Mouse (Mus musculus) layer of hippocampus, adult 11-12 months (tissue): ENCODE measurements at regions not wholly inside any gene's neighbourhood (a gene's known extent, or its start where the extent isn't known, plus 50 kb on each side); places are given as distances from the start of the nearest gene placed in this dataset.
A peak's percentile ranks its signal among the peaks of the same experiment; 100 is the strongest.
"Not testable (repeated sequence)": the region's sequence is repeated elsewhere in the genome, so short reads cannot be mapped to it uniquely, and the experiment has no call there.

ENCODE experiments used
- DNase-seq: peaks from one replicate; pipeline ENCODE4 v3.0.0; 2022; ENCODE audit warnings: low spot score

GRCm38 (mm10) chr3:8310379-8311128, 1299.3 kb downstream of the Zfp704 start:
- DNase-seq: peak; percentile 5

- no peak for DNase-seq
Observed at GRCm38 (mm10) chr3:8307296-8307695, 1302.6 kb downstream of the Zfp704 start.

- no peak for DNase-seq
Observed at GRCm38 (mm10) chr3:8304784-8305183, 1305.1 kb downstream of the Zfp704 start.

DNA sequence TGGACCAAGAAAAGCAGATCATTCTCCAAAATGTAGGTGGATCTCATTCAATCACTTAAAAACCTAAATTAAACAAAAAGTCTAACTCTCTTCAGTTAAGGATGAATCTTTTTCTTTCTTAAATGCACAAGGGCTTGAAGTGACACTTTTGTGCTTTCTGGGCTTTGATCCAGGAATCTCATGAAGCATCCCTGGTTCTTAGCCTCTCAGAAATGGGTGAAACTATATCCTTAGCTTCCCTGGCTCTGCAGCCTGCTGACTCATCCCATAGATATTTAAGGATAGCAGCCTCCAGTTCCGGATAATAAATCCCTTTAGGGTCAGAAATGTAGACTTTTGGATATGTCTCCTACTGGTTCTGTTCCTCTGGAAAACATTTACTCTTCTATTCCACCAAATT, 1316.8 kb downstream of the Zfp704 start:
- DNase-seq: no peak

- DNase-seq: no peak
Observed at GRCm38 (mm10) chr3:8289558-8289957, 1320.3 kb downstream of the Zfp704 start.

- no peak for DNase-seq
Observed at GRCm38 (mm10) chr3:8288437-8288836, 1321.4 kb downstream of the Zfp704 start.

GRCm38 (mm10) chr3:8284655-8285428, 1325.0 kb downstream of the Zfp704 start:
- DNase-seq: no peak

DNA sequence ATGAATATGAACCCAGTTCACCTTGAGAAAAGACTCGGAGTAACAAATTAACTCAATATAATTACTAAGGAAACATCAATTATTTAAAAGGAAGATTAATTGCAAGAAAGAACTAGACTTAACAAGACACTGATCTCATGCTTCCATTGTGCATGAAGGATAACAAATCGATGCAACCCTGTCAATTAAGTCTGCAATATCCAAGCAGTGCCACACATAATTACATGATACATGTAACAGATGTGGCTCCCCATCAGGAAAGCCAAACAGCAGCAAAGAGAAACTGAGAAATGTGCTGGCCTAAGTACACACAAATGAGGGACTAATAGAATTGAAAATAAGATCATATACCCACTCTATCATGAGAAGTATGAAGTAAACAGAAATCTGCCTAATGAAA, 1327.5 kb downstream of the Zfp704 start:
- DNase-seq: no peak

- DNase-seq: no peak
Observed at GRCm38 (mm10) chr3:8276661-8277060, 1333.2 kb downstream of the Zfp704 start.

- DNase-seq: no peak
Observed at GRCm38 (mm10) chr3:8270935-8271298, 1339.0 kb downstream of the Zfp704 start.

GRCm38 (mm10) chr3:8270009-8270934, 1339.6 kb downstream of the Zfp704 start:
- DNase-seq: no peak

- no peak for DNase-seq
Observed at GRCm38 (mm10) chr3:8265783-8266182, 1344.1 kb downstream of the Zfp704 start.

GRCm38 (mm10) chr3:8264366-8265033, 1345.4 kb downstream of the Zfp704 start:
- DNase-seq: no peak

DNA sequence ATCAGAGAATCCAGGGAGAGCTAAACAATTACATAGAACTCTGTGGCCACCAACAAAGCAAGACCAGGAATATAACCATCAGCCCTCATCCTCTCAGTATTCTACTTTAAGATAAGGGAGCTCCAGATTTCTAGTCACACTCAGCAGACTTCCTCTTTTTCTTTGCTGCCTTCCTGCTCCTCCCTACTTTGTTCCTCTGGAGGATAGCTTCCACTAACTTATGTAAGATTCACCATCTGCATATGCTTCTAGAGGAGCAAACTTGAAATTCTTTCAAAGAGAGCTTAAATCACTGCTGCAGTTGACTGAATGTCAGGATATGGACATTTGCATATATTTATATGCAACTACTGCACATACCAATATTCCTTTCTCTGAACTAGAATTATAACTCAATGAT, 1352.6 kb downstream of the Zfp704 start:
- no peak for DNase-seq

DNA sequence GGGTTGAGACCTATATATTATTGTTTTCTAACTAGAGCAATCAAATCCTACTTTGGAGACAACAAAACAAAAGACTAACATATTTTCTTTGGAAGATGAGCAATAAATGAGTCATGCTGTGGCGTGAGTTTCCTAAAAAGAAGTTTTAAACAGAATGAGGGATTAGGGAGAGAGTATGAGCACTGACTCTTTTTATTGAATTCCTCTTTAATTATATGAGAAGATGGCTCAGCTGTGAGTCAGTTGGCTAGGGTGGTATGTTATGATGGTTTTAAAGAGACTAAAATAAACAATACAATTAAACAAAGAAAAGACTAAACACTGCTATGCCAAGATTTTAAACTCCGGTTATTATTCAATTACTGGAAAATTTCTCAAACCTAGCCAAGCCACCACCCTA, 1357.6 kb downstream of the Zfp704 start:
- no peak for DNase-seq

DNA sequence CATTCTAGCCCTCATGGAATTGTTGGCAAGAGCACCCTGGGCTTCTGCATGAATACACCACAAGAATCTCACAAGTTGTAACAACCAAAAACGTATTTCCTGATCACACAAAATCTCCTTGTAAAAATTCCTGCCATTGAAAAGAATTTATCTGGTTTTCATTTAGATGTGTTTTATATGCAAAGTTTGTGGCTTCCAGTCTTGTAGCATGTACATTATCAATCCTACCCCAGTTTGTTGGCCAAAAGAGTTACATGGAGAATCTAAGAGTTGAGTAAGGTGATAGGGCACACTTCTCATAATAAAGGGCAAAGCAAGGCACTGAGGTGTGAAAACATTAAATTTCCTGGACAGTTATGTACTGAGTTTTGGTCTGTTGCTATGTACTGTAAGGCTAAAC, 1361.0 kb downstream of the Zfp704 start:
- no peak for DNase-seq

- DNase-seq: peak; percentile 52
Observed at GRCm38 (mm10) chr3:8245822-8246221, 1364.1 kb downstream of the Zfp704 start.

DNA sequence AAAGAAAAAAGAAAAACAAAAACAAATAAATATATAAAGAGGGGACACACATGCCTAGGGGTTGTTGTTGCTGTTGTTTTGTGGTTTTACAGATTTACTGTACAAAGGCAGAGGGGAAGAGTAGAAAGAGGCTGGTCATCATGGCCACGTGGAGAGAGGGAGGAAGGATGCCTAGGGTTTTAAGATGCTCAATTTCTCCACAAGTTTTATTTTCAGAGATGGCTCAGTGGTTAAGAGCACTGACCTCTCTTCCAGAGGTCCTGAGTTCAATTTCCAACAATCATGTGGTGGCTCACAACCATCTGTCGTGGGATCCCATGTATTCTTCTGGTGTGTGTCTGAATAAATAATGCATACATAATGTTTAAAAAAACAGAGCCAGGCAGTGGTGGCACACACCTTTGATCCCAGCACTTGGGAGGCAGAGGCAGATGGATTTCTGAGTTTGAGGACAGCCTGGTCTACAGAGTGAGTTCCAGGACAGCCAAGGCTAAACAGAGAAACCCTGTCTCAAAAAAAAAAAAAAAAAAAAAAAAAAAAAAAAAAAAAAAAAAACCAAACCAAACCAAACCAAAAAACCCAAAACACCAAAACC, 1364.6 kb downstream of the Zfp704 start:
- peak; percentile 27 for DNase-seq

GRCm38 (mm10) chr3:8244526-8245194, 1365.2 kb downstream of the Zfp704 start:
- DNase-seq: not testable (repeated sequence)

DNA sequence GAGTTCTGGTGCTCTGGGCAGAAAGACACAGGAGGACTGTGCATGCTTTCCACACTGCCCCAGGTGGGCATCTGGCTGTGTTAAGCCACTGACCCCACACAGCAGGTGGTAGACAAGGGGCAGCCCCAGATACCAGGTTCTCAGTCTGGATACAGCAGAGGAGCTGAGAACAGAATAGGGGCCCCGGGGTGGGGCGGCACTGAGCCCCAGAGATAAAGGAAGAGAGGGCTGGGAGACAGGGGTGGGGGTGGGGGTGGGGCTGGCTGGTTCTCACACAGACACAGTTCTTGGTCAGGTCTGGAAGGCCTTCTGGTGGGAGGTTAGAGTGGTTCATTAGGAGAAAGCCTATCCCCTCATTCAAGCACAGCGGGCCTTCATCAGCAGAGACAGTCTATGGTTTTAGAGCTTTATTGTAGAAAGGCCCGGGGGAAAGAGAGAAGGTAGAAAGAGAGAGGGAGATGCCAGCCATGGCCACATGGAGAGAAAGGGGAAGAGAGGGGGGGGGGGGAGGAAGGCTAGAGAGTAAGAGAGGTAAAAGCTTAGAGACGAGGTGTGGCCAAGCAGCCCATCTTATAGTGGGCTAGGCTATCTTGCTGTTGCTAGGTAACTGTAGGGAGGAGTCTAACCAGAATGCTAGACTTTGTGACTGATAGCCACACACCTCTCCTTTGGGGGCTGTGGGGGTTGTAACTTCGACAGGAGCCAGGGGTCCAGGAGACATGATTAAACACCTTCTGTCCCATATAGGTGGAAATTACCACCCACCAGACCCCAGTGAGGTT, 1403.1 kb downstream of the Zfp704 start:
- DNase-seq: no peak
